Mouse (Mus musculus): Measurements from ENCODE around the gene Mecom. TPM values are rescaled to one million over a fixed set of nuclear protein-coding genes. Genes with fewer than 3 reads are reported as not detected.

Gene Mecom
- polyA plus RNA-seq, 1 experiment, result 0.47 TPM

DNA sequence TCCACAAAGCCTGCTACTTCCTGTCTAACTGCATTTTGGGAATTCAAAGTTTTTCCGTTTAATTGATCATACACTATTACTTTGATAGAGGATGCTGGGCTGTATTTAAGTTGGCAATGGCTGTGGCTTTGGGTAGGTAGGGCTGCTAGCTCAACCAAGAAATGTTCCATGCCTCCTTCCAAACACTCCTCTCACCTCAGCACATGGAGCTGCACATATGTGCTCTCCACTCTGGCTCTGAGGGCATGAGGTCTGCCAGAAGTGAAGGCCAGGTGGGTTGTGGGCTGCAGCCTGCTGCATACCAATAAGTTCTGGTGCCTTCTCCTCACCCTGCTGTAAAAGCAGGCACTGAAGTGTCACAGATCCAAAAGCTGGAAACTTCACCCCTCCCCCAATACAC lies 464.0 kb downstream of the Mecom start:
- 68% methylated on average over 1 of the region's 1 CpGs for WGBS
- Histone ChIP-seq H3K4me1 (ENCODE audit: control insufficient read depth, insufficient read depth, insufficient read length) (no peaks in the 10 kb centered on the region), H3K36me3 (ENCODE audit: control insufficient read depth, insufficient read depth, low read length) (no peaks in the 10 kb centered on the region), H3K27ac (ENCODE audit: insufficient read depth, low read length) (no peak overlapping the region), H3K27me3 (ENCODE audit: control insufficient read depth, insufficient read depth, low read length) (no peaks in the 10 kb centered on the region), H3K4me3 (ENCODE audit: extremely low read depth, insufficient read depth, insufficient read length) (no peak overlapping the region)
- DNase-seq (ENCODE audit: low read depth in 1 of 2, low spot score in 2 of 2), result no peak
- TF ChIP-seq CTCF (IDR thresholded peaks at IDR 0.05; ENCODE audit: extremely low read depth, insufficient read depth, insufficient read length, insufficient replicate concordance), result no peak
- TF ChIP-seq POLR2A (IDR thresholded peaks at IDR 0.05; ENCODE audit: low read depth, low read length), result no peak

DNA sequence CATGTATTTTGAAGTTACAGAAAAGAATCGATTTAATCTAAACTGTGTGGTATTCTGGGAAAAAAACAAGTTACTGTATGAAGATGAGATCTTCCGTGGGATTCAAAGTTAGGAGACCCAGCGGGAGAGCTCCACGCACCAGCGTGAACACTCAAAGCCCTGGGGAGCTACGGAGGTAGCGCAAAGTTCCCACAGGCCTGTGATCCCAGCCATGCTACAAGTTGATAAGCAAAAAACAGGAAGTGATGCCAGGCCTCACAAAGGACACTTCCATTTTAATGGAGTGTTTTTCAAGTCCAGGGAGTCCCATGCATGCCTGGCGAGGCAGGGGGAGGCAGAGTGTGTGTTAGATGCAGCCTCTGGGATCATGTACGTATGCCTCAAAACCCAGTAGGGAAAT lies 464.5 kb downstream of the Mecom start:
- Histone ChIP-seq H3K4me1 (ENCODE audit: control insufficient read depth, insufficient read depth, insufficient read length) (no peaks in the 10 kb centered on the region), H3K36me3 (ENCODE audit: control insufficient read depth, insufficient read depth, low read length) (no peaks in the 10 kb centered on the region), H3K27me3 (ENCODE audit: control insufficient read depth, insufficient read depth, low read length) (no peaks in the 10 kb centered on the region), H3K27ac (ENCODE audit: insufficient read depth, low read length) (no peak overlapping the region), H3K4me3 (ENCODE audit: extremely low read depth, insufficient read depth, insufficient read length) (no peak overlapping the region)
- WGBS, result 86% methylated on average over 9 of the region's 9 CpGs
- no peak for TF ChIP-seq POLR2A (IDR thresholded peaks at IDR 0.05; ENCODE audit: low read depth, low read length)
- no peak for TF ChIP-seq CTCF (IDR thresholded peaks at IDR 0.05; ENCODE audit: extremely low read depth, insufficient read depth, insufficient read length, insufficient replicate concordance)
- no peak for DNase-seq (ENCODE audit: low read depth in 1 of 2, low spot score in 2 of 2)

DNA sequence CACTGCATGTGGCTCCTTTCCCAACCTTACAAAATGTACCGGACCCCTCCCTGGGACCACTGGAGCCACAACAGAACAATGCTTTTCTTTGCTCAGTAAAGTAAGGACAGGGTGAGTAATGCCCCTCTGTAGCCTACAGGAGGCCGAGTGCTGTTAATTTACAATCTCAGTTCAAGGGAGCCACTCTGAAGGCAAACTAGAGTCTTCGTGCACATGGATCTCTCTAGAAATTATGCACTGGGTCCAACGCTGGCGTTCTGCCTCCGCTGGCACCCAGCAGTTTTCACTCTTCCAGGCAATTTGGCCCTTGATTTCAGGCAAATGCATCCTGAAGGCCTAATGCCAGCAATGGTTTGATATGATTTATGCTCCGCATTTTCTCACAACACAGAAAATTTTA lies 467.0 kb downstream of the Mecom start:
- no peak for DNase-seq (ENCODE audit: low read depth in 1 of 2, low spot score in 2 of 2)
- WGBS, result 90% methylated on average over 7 of the region's 7 CpGs
- Histone ChIP-seq H3K4me1 (ENCODE audit: control insufficient read depth, insufficient read depth, insufficient read length) (no peaks in the 10 kb centered on the region), H3K4me3 (ENCODE audit: extremely low read depth, insufficient read depth, insufficient read length) (no peak overlapping the region), H3K36me3 (ENCODE audit: control insufficient read depth, insufficient read depth, low read length) (no peaks in the 10 kb centered on the region), H3K27ac (ENCODE audit: insufficient read depth, low read length) (no peak overlapping the region), H3K27me3 (ENCODE audit: control insufficient read depth, insufficient read depth, low read length) (no peaks in the 10 kb centered on the region)
- TF ChIP-seq CTCF (IDR thresholded peaks at IDR 0.05; ENCODE audit: extremely low read depth, insufficient read depth, insufficient read length, insufficient replicate concordance) (no peak), POLR2A (IDR thresholded peaks at IDR 0.05; ENCODE audit: low read depth, low read length) (no peak)

DNA sequence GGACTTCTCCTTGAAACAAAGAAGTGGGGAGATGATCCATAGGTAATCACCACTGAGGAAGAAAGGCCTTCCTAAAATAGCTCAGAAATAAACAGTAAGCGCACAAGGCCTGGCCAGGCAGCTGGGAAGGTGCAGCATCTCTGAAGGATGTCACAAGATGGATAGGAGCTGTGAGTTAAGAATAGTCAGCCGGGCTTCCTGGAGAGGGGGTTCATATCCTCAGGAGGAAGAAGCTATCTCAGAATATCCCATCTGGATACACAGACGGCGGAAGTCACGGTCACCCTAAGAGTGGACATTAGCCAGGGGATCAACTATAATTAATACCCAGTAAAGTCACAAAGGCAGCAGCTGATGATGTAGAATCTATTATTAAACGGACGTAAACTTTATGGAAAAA lies 471.3 kb downstream of the Mecom start:
- H3K4me3 ChIP-seq (ENCODE audit: extremely low read depth, insufficient read depth, insufficient read length), result no peak overlapping the region
- H3K36me3 ChIP-seq (ENCODE audit: control insufficient read depth, insufficient read depth, low read length), result no peaks in the 10 kb centered on the region
- H3K27ac ChIP-seq (ENCODE audit: insufficient read depth, low read length), result no peak overlapping the region
- no peaks in the 10 kb centered on the region for H3K4me1 ChIP-seq (ENCODE audit: control insufficient read depth, insufficient read depth, insufficient read length)
- no peaks in the 10 kb centered on the region for H3K27me3 ChIP-seq (ENCODE audit: control insufficient read depth, insufficient read depth, low read length)
- TF ChIP-seq POLR2A (IDR thresholded peaks at IDR 0.05; ENCODE audit: low read depth, low read length) (no peak), CTCF (IDR thresholded peaks at IDR 0.05; ENCODE audit: extremely low read depth, insufficient read depth, insufficient read length, insufficient replicate concordance) (no peak)
- no peak for DNase-seq (ENCODE audit: low read depth in 1 of 2, low spot score in 2 of 2)
- WGBS, result 93% methylated on average over 7 of the region's 7 CpGs

DNA sequence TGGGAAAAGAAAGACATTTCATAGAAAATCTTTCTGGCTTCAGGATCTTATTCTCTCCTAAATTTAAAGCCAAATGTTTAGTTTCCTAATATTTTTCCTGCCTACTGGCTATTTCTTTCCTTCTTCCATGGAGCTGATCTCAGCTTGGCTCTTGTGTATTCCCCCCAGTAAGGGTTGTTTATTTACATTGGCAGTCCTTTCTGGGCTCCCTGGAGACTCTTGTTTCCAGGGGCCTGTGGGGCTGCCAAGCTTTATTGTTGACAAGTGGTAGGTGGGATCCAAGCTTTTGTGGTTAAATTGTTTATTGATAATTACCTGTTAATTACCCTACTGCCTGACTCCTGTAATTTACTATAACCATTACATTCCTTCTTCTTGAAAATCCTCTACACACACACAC lies 476.5 kb downstream of the Mecom start:
- no peak for TF ChIP-seq POLR2A (IDR thresholded peaks at IDR 0.05; ENCODE audit: low read depth, low read length)
- no peak for TF ChIP-seq CTCF (IDR thresholded peaks at IDR 0.05; ENCODE audit: extremely low read depth, insufficient read depth, insufficient read length, insufficient replicate concordance)
- H3K36me3 ChIP-seq (ENCODE audit: control insufficient read depth, insufficient read depth, low read length), result no peaks in the 10 kb centered on the region
- no peak for DNase-seq (ENCODE audit: low read depth in 1 of 2, low spot score in 2 of 2)
- no peak overlapping the region for H3K4me3 ChIP-seq (ENCODE audit: extremely low read depth, insufficient read depth, insufficient read length)
- no peaks in the 10 kb centered on the region for H3K4me1 ChIP-seq (ENCODE audit: control insufficient read depth, insufficient read depth, insufficient read length)
- H3K27me3 ChIP-seq (ENCODE audit: control insufficient read depth, insufficient read depth, low read length), result no peaks in the 10 kb centered on the region
- no peak overlapping the region for H3K27ac ChIP-seq (ENCODE audit: insufficient read depth, low read length)

DNA sequence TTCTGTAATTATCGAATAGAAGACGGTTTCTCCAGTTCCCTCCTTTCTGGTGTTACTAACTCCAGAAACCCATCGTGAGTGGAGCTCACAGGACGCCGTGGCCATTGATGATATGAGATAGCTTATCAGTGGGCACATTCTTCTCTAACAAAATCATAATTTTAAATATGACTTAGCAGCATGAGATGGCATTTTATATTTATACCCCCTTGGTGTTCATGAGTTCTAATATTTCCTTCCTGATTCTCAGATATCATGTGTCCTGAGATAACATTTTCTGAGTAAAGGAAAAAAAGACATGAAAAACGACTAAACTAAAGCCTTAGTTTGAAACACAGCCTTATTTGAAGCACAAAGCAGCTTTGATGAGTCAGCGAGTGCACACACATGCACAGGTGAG lies 481.3 kb downstream of the Mecom start:
- no peak overlapping the region for H3K27ac ChIP-seq (ENCODE audit: insufficient read depth, low read length)
- 30% methylated on average over 7 of the region's 7 CpGs for WGBS
- TF ChIP-seq POLR2A (IDR thresholded peaks at IDR 0.05; ENCODE audit: low read depth, low read length) (no peak), CTCF (IDR thresholded peaks at IDR 0.05; ENCODE audit: extremely low read depth, insufficient read depth, insufficient read length, insufficient replicate concordance) (no peak)
- no peaks in the 10 kb centered on the region for H3K36me3 ChIP-seq (ENCODE audit: control insufficient read depth, insufficient read depth, low read length)
- no peaks in the 10 kb centered on the region for H3K4me1 ChIP-seq (ENCODE audit: control insufficient read depth, insufficient read depth, insufficient read length)
- no peaks in the 10 kb centered on the region for H3K27me3 ChIP-seq (ENCODE audit: control insufficient read depth, insufficient read depth, low read length)
- H3K4me3 ChIP-seq (ENCODE audit: extremely low read depth, insufficient read depth, insufficient read length), result no peak overlapping the region
- no peak for DNase-seq (ENCODE audit: low read depth in 1 of 2, low spot score in 2 of 2)

DNA sequence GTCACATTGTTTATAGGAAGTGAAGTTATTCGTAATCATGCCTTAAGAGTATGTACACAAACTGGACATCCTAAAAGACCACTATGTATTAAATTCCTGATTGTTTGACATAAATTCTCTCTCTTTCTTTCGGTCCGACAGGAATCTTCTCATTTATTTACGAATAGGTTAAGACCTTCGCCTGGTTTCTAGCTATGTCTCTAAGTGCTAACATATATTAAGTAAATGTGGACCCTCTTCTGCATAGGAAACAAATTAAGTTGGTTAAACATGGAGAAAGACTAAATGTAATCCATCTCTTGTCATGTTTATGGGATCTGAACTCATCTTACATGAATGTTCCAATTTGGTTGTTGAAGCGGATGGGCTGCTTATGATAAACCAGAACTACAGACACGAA lies 487.8 kb downstream of the Mecom start:
- DNase-seq (ENCODE audit: low read depth in 1 of 2, low spot score in 2 of 2), result no peak
- WGBS, result 90% methylated on average over 7 of the region's 7 CpGs
- no peaks in the 10 kb centered on the region for H3K27me3 ChIP-seq (ENCODE audit: control insufficient read depth, insufficient read depth, low read length)
- H3K27ac ChIP-seq (ENCODE audit: insufficient read depth, low read length), result no peak overlapping the region
- H3K4me3 ChIP-seq (ENCODE audit: extremely low read depth, insufficient read depth, insufficient read length), result no peak overlapping the region
- H3K4me1 ChIP-seq (ENCODE audit: control insufficient read depth, insufficient read depth, insufficient read length), result no peaks in the 10 kb centered on the region
- TF ChIP-seq POLR2A (IDR thresholded peaks at IDR 0.05; ENCODE audit: low read depth, low read length), result no peak
- no peak for TF ChIP-seq CTCF (IDR thresholded peaks at IDR 0.05; ENCODE audit: extremely low read depth, insufficient read depth, insufficient read length, insufficient replicate concordance)
- no peaks in the 10 kb centered on the region for H3K36me3 ChIP-seq (ENCODE audit: control insufficient read depth, insufficient read depth, low read length)
